Mouse (Mus musculus) intestine, embryonic 14.5 days (tissue): ENCODE results near the gene Prpsap1. TPM values are rescaled to one million over a fixed set of nuclear protein-coding genes. Genes with fewer than 3 reads are reported as not detected.
A peak's percentile ranks its signal among the peaks of the same experiment; 100 is the strongest.

Experiments
- ATAC-seq: fragments of 200-750 bp; cut with Nextera tagmentation; replicated peaks from 2 replicates; pipeline ENCODE4 v1.8.0; 2017; ENCODE audit warnings: low read depth, moderate number of reproducible peaks, moderate TSS enrichment, moderate library complexity; ENCODE audit not compliant: low FRiP score, low TSS enrichment
- DNase-seq: peaks from one replicate; pipeline ENCODE4 v3.0.0-alpha.2; 2018; ENCODE audit warnings: low spot score
- H3K27ac ChIP-seq: fragments of 300-500 bp; sonication (generic); 2 replicates; pipeline ENCODE4 v1.5.1; 2014; ENCODE audit warnings: low read depth, mild to moderate bottlenecking, control low read depth
- H3K27me3 ChIP-seq: fragments of 300-500 bp; sonication (generic); replicated peaks from 2 replicates; pipeline ENCODE4 v1.6.1; 2014; ENCODE audit warnings: low read length, control low read depth; ENCODE audit not compliant: control insufficient read depth, insufficient read depth
- H3K36me3 ChIP-seq: fragments of 300-500 bp; sonication (generic); 2 replicates; pipeline ENCODE4 v1.6.1; 2014; ENCODE audit warnings: low read length, control low read depth; ENCODE audit not compliant: control insufficient read depth, insufficient read depth
- H3K4me1 ChIP-seq: fragments of 300-500 bp; sonication (generic); replicated peaks from 2 replicates; pipeline ENCODE4 v1.6.1; 2014; ENCODE audit warnings: low read length, control low read depth, mixed read lengths; ENCODE audit not compliant: control insufficient read depth, insufficient read depth
- H3K4me2 ChIP-seq: fragments of 300-500 bp; sonication (generic); 2 replicates; pipeline ENCODE4 v1.6.1; 2014; ENCODE audit warnings: low read length
- H3K4me3 ChIP-seq: fragments of 300-500 bp; sonication (generic); 2 replicates; pipeline ENCODE4 v1.5.1; 2014; ENCODE audit warnings: low read depth, low read length, control low read depth, mixed read lengths
- H3K9ac ChIP-seq: fragments of 300-500 bp; sonication (generic); 2 replicates; pipeline ENCODE4 v1.6.1; 2014; ENCODE audit warnings: mild to moderate bottlenecking, low read length
- H3K9me3 ChIP-seq: fragments of 300-500 bp; sonication (generic); 2 replicates; pipeline ENCODE4 v1.6.1; 2016; ENCODE audit warnings: low read length, control low read depth; ENCODE audit not compliant: control insufficient read depth
- WGBS: fragments of 180-500 bp; shearing (Covaris S2); extraction: QIAGEN DNeasy Blood & Tissue Kit; methylation state at CpG from one replicate; pipeline ENCODE4 v1.1.7; 2014; 5-methylcytosine and 5-hydroxymethylcytosine counted together
- polyA plus RNA-seq: library from polyadenylated mRNA; unstranded; fragments of >200 nt; fragmentation: Nextera tagmentation; extraction: Ambion mirVana; gene quantifications from 2 replicates; pipeline ENCODE4 v1.2.1, GENCODE M21; 2014

The Prpsap1 gene
- polyA plus RNA-seq, 1 experiment from 2014 or later: 207 TPM

DNA sequence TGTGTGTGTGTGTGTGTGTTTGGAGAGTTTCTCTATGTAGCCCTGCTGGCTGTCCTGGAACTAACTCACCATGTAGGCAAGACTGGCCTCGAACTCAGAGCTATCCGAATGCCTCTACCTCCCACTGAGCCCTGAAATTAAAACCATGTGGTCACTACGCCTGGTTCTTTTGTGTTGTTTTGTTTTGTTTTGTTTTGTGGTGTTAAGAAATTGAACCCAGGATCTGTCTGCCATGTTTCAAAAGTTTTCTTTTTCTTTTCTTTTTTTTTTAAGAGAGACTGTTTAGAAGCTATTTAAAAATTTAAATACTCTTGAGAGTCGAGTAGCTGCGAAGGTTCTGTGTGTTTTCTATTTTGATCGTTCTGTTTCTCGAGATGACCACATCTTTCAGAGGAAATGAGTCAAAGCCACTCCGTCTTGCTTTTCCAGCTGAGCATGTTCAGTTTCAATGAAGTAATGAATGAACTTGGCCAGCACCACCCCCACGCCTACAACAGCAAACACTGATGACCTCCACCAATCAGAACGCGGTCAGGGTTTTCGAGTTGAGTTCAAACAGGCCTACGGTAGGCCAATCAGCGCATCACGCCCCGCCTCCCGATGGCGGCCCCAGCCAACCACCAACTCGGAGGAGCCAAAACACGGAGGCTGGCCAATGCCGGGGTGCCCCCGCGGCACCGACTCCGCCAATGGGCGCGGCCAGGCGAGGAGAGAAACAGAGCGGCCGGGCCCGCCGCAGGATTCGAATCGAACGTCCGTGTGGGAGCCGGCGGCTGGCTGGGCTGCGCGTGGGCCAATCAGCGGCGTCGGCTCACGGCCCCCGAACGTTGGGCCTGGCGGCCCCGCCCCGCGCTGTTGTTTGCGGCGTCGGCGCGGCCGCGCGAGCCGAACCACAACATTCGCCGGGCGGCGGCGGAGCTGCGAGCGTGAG is 60.4 kb downstream of the Prpsap1 start, which contains the start of gene Ubald2:
Gene Ubald2 (plus strand): TSS at position 739 of the 931 bp plus-strand sequence.
- peak within 1 kb of the TSS; percentile 90 for H3K27ac ChIP-seq
- peaks cover 22% of the 10 kb centered on the region for H3K36me3 ChIP-seq
- H3K4me3 ChIP-seq: peak within 1 kb of the TSS; percentile 62
- no peaks in the 10 kb centered on the region for H3K9me3 ChIP-seq
- H3K27me3 ChIP-seq: no peaks in the 10 kb centered on the region
- peak; percentile 93 for ATAC-seq
- H3K4me1 ChIP-seq: peaks cover 39% of the 10 kb centered on the region
- 3% methylated on average over 64 of the region's 66 CpGs for WGBS
- peak within 1 kb of the TSS; percentile 62 for H3K9ac ChIP-seq
- DNase-seq: peak; percentile 96
- H3K4me2 ChIP-seq: peak within 1 kb of the TSS; percentile 82

DNA sequence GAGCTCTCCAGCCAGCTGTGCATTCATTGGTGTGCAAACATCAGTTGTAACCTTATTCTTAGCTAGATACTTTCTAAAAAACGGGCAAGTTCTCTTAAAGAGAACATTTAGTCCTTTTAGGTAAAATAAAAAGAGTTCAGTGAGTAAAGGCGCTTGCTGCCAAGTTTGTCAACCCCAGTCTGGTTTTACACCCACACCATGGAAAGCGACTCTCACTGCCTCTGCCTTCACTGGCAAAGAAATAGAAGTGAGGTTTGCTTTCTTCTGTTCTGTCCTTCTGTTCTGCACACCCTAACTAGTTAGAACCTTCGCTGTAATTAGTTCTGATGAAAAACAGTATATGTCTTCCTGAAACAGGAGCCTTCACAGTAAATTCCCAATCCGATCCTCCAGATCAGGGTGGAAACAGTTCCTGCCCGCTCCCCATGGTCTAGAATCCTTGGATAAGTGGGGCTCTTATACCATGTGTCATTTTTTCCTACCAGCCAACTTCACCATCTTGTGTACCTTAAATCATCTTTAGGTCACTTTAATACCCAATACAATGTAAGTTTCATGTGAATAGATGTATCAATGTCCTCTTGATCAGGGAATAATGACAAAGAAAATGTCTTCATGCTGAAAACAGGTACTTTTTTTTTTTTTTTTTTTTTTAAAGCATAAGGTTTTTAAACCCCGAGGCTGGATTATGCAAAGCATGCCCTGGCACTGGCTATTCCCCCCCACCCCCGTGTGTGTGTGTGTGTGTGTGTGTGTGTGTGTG is 61.2 kb downstream of the Prpsap1 start:
- no peak overlapping the region for H3K4me3 ChIP-seq
- H3K27ac ChIP-seq: peak overlapping the region; percentile 79
- WGBS: 69% methylated on average over 8 of the region's 8 CpGs
- peaks cover 39% of the 10 kb centered on the region for H3K4me1 ChIP-seq
- peaks cover 20% of the 10 kb centered on the region for H3K36me3 ChIP-seq
- no peak for ATAC-seq
- no peak for DNase-seq
- no peaks in the 10 kb centered on the region for H3K9me3 ChIP-seq
- no peak overlapping the region for H3K9ac ChIP-seq
- peak overlapping the region; percentile 46; the same call in 1 of the 2 replicates for H3K4me2 ChIP-seq
- H3K27me3 ChIP-seq: no peaks in the 10 kb centered on the region

DNA sequence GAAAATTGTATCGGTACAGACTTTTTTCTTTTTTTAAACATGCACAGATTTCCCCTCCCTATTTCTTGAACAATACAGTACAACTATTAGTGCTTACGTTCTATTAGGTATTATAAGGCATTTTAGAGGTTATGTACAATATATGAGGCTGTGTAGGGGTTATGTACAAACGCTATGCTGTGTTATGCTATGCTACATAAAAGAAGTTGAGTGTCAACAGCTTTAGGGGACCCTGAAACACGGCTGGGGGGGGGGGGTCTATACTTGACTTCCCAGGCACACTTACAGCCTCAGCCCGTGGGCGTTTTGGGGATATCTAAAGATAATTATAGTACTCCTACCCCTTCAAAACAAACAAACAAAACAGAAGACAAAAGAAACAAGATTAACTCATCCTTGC is 61.9 kb downstream of the Prpsap1 start:
- Histone ChIP-seq H3K4me3 (no peak overlapping the region), H3K27me3 (no peaks in the 10 kb centered on the region), H3K4me2 (0 out of 2 replicates have a peak overlapping the region, but pooled peaks have one; percentile 9), H3K36me3 (peaks cover 14% of the 10 kb centered on the region), H3K4me1 (peaks cover 37% of the 10 kb centered on the region), H3K9me3 (no peaks in the 10 kb centered on the region), H3K9ac (no peak overlapping the region), H3K27ac (peak overlapping the region; percentile 79)
- no peak for ATAC-seq
- no peak for DNase-seq
- 61% methylated on average over 6 of the region's 6 CpGs for WGBS

DNA sequence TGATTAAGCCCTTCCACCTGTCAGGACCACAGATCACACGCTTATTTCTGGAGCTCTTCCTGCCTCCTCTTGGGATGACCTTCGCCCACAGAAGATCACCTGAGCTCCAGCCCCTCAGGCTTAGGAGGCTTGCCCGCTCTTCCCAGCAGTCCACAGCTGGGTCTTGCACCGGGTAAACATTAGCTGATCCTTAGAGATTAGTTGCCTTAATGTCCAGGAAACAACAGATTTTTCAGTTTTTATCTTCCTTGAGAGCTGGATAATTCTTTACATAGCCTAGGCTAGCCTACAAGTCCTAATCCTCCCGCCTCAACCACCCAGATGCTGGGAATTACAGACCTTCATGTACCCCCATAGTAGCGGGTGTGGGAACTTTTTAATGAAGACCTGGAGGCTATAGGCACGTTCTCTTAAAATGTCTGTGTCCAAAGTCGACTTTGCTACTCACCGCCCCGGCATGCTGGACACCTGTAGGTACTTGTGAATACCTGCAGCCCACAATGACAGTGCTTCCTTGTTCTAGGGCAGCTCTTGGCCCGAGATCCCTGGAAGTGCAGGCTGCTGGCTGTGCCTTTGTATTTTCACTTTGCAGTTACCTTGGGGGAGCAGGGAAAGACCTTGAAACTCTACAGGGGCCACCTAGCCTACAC is 62.4 kb downstream of the Prpsap1 start:
- Histone ChIP-seq H3K27me3 (no peaks in the 10 kb centered on the region), H3K4me3 (no peak overlapping the region), H3K36me3 (peaks cover 9% of the 10 kb centered on the region), H3K4me1 (peaks cover 32% of the 10 kb centered on the region), H3K9me3 (no peaks in the 10 kb centered on the region), H3K9ac (0 out of 2 replicates have a peak overlapping the region, but pooled peaks have one; percentile 11), H3K27ac (peak overlapping the region; percentile 79), H3K4me2 (peak overlapping the region; percentile 20; the same call in 1 of the 2 replicates)
- DNase-seq (no peak), ATAC-seq (no peak; the same call in 1 of the 2 replicates)
- WGBS: 45% methylated on average over 11 of the region's 11 CpGs

DNA sequence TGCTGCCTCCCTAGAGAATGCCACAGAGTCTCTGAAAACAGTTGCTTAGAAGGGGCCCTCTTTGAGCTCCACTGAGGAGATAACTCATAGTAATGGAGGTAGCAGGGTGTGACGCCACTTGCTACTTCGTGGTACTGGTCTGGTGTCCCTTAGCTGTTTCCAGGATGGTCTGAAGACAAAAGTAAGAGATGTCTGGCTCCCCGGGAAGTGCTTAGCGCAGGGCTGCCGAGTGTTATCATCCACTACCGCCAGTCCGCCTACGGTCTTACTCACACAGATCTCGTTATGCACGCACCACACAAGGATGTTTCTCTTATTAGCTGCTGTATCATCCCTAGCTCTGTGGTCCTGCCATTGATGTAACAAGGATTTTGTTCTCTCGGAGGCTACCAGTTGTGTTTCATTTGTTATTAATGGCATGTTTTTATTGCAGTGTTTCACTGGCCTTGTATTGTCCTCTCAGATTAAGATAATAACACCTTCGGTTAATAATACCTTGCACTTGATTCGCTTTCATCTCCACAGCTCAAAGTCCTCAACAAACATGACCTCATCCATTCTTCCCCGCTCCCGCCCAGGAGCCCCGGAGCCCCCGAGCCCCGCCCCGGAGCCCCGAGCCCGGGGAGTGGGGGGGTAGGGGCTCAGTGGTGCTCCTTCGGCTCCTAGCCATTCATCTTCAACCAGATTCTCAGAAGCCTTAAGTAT is 63.1 kb downstream of the Prpsap1 start:
- no peak for DNase-seq
- ATAC-seq: no peak; the same call in 1 of the 2 replicates
- H3K4me2 ChIP-seq: peak overlapping the region; percentile 20; the same call in 1 of the 2 replicates
- no peak overlapping the region for H3K4me3 ChIP-seq
- H3K4me1 ChIP-seq: peaks cover 25% of the 10 kb centered on the region
- 0 out of 2 replicates have a peak overlapping the region, but pooled peaks have one; percentile 11 for H3K9ac ChIP-seq
- WGBS: 36% methylated on average over 22 of the region's 22 CpGs
- no peaks in the 10 kb centered on the region for H3K27me3 ChIP-seq
- no peaks in the 10 kb centered on the region for H3K9me3 ChIP-seq
- H3K27ac ChIP-seq: peak overlapping the region; percentile 79
- H3K36me3 ChIP-seq: peaks cover 2% of the 10 kb centered on the region; the same call in 1 of the 2 replicates

DNA sequence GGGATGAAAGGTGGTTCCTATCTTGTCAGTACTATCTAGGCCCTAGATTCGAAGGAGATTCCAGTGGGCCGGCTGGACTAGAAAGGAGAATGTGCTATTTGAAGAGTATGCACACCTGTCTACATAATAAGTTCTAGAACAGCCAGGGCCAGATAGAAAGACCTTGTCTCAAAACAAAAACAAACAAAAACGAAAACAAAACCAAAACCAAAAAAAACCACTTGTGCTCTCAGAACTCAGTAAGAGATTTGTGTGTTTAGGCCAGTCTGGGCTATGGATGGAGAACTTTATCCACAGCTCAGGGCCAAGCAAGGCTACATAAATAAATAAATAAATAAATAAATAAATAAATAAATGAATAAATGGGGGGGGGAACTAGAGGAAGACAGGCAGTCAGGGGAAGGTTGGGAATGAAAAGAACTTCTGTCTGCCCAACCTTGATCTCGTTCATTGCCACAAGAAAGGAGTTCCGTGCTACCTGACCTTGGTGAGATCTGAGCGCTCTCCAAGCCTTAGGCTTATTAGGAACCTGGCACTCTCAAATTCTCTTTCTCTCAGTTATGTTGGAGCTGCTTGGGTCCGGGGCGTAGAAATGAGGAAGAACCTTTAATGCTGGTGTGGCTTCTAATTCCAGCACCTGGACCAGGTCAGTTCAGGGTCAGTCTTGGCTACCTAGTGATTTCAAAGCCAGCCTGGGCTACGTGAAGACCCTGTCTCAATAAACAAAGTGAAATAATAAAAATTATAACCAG is 64.0 kb downstream of the Prpsap1 start:
- H3K9me3 ChIP-seq: no peaks in the 10 kb centered on the region
- H3K27ac ChIP-seq: peak overlapping the region; percentile 79
- peaks cover 17% of the 10 kb centered on the region for H3K4me1 ChIP-seq
- no peak overlapping the region for H3K4me3 ChIP-seq
- ATAC-seq: no peak
- H3K27me3 ChIP-seq: no peaks in the 10 kb centered on the region
- H3K36me3 ChIP-seq: no peaks in the 10 kb centered on the region
- no peak for DNase-seq
- H3K9ac ChIP-seq: no peak overlapping the region
- peak overlapping the region; percentile 20; the same call in 1 of the 2 replicates for H3K4me2 ChIP-seq
- 74% methylated on average over 9 of the region's 9 CpGs for WGBS

DNA sequence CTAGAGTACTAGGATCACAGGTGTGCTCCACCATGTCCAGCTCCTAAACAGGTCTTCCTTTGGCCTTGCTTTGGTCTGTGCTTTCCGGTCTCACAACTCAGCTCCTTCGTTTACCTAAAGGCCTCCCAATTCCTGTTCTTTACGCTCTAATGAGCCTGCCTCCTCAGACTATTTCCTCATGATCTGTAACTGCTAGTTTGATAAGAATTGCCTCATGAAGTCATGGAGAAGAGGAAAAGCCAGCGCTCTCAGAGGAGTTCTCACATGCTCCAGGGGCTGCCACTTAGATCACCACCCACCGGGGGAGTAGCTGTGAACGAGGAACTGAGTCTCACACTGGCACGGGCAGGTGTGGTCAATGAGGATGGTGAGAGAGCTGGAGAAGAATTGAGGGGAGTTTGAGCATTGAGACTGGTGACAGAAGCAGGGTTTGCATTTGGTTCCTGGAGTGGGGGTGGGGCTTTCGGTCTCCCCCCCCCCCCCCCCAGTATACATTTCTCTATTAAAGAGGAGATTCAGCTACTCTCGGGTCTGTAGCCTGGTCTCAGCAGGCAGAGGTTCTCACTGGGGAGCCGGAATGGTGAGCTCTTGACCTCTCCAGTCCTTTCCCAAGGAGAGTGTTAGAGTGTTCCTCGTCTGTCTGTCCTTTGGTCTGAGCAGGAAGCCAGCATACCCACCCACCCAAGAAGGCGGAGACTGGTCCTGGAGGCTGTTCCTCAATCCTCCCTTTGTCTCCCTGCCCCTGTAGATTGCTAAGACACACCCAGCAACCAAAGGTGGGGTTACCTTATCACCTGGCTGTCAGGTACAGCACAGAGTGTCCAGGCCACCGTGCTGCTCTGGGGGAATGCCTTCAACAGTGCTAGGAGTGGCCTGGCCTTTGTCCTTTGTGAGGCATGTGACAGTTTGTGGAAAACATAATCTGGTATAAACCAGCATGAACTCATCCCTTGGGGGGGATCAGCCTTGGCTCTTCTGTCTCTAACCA is 64.8 kb downstream of the Prpsap1 start:
- peak; percentile 69 for ATAC-seq
- H3K9me3 ChIP-seq: no peaks in the 10 kb centered on the region
- H3K4me3 ChIP-seq: no peak overlapping the region
- peaks cover 17% of the 10 kb centered on the region for H3K4me1 ChIP-seq
- no peaks in the 10 kb centered on the region for H3K27me3 ChIP-seq
- H3K27ac ChIP-seq: peak overlapping the region; percentile 86
- H3K9ac ChIP-seq: no peak overlapping the region
- no peak for DNase-seq
- H3K4me2 ChIP-seq: no peak overlapping the region
- no peaks in the 10 kb centered on the region for H3K36me3 ChIP-seq
- 38% methylated on average over 12 of the region's 13 CpGs for WGBS
